Mouse (Mus musculus): Measurements from ENCODE around the gene Dgki. TPM values are rescaled to one million over a fixed set of nuclear protein-coding genes. Genes with fewer than 3 reads are reported as not detected.

Gene Dgki
- polyA plus RNA-seq, 1 experiment, result not detected

DNA sequence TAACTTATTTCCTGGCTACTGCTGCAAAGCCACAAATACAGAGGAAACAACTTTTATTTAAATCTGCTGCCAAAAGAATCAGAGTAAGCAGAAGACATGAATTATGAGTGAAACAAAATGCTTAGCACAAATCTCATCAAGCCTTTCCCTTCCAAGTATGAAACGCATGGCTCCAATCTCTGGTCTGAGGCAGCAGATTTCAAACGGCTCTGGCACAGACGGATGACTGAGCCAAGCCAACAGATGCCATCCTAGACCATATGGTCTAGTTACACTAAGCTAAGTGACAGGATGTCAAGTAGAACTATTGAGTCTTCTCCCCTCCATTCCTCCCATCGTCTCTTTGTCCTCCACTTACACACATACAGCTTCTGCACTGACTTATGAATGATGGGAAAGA lies 373.5 kb downstream of the Dgki start:
- no peak for TF ChIP-seq GATA1 (IDR thresholded peaks at IDR 0.05; ENCODE audit: low read length)

GRCm38 (mm10) chr6:36922006-36922405 lies 378.0 kb downstream of the Dgki start:
- TF ChIP-seq GATA1 (IDR thresholded peaks at IDR 0.05; ENCODE audit: low read length), result no peak

GRCm38 (mm10) chr6:36911586-36911985 lies 388.4 kb downstream of the Dgki start:
- TF ChIP-seq GATA1 (IDR thresholded peaks at IDR 0.05; ENCODE audit: low read length), result no peak

GRCm38 (mm10) chr6:36907191-36907590 lies 392.8 kb downstream of the Dgki start:
- TF ChIP-seq GATA1 (IDR thresholded peaks at IDR 0.05; ENCODE audit: low read length), result no peak

GRCm38 (mm10) chr6:36905965-36906364 lies 394.0 kb downstream of the Dgki start:
- TF ChIP-seq GATA1 (IDR thresholded peaks at IDR 0.05; ENCODE audit: low read length), result no peak

DNA sequence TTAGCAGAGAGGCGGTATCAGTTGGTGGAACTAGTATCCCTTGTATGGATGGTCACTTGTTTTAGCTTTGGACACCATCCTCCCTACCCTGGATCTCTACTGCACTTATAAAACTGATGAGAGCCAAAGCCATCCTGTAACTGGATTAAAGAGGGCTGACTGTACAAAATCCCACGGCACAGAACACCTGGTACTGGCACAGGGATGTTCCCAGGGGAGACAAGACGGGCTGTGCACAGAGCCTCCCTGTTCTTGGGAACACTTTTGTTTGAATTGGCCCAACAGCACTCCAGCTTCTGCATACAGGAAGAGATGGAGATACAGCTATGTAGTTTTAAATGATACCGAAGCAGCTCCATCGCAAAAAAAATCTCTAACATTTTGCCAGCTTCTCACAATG lies 395.1 kb downstream of the Dgki start:
- no peak for TF ChIP-seq GATA1 (IDR thresholded peaks at IDR 0.05; ENCODE audit: low read length)

DNA sequence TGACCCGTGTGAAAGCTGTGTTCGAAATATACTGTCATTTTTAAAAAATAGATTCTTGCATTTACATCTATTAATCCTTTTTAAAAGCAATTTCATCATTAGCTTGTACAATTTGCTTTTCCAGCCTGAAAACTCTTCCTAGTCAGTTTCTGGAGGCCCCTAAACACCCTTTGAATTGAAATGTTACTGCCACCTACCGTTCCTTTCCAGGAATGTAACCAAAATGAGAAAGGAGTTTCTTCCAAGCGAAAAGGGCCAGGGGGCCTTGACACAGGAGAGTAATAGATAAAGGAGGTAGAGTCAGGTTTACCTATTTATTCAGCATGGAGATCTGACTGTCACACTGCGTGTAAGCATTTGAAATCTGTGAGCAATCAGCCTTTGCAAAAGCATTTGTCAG lies 396.2 kb downstream of the Dgki start:
- TF ChIP-seq GATA1 (IDR thresholded peaks at IDR 0.05; ENCODE audit: low read length), result no peak

GRCm38 (mm10) chr6:36903159-36903794 lies 396.7 kb downstream of the Dgki start:
- no peak for TF ChIP-seq GATA1 (IDR thresholded peaks at IDR 0.05; ENCODE audit: low read length)

- no peak for TF ChIP-seq GATA1 (IDR thresholded peaks at IDR 0.05; ENCODE audit: low read length)
These were observed 400.1 kb downstream of the Dgki start for GRCm38 (mm10) chr6:36899872-36900271.

DNA sequence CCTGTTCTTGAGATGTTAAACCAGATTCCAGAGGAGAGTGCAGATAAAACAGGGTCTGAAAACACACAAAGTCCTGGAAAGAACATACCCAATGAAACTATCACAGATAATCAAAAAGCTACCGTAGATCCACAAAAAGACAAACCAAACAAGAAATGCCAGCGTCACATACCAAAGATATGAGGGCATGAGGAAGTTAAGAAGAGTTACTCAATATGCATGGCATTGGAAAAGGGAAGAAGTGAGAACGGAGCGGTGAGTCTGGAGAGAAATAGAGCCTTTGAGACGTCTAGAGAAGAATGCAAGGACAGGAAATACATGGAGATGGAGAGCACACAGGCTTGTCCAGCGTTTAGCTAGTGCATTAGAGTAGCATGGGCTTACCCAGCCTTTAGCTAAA lies 401.6 kb downstream of the Dgki start:
- no peak for TF ChIP-seq GATA1 (IDR thresholded peaks at IDR 0.05; ENCODE audit: low read length)

- no peak for TF ChIP-seq GATA1 (IDR thresholded peaks at IDR 0.05; ENCODE audit: low read length)
These were observed 402.3 kb downstream of the Dgki start for GRCm38 (mm10) chr6:36897616-36898149.

DNA sequence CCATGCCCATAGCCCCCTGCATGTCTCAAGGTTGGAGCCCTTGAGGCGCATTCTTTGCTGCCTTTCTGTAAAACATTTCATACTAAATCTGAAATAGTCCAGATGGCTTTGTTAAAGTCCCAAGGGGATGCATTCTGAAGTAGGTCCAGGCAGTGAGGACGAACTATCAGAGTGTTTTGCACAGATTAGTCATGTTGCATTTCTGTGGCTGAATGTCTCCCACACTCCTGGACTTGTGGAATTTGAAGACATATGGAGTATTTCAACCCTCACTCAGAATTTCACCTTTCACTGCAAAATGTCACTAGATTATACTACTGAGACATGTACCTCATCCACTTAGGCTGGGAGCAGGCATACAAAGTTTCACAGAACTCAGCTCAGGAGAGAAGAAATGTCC lies 403.3 kb downstream of the Dgki start:
- no peak for TF ChIP-seq GATA1 (IDR thresholded peaks at IDR 0.05; ENCODE audit: low read length)

- TF ChIP-seq GATA1 (IDR thresholded peaks at IDR 0.05; ENCODE audit: low read length), result no peak
These were observed 408.2 kb downstream of the Dgki start for GRCm38 (mm10) chr6:36891820-36892219.

GRCm38 (mm10) chr6:36890776-36891175 lies 409.2 kb downstream of the Dgki start:
- no peak for TF ChIP-seq GATA1 (IDR thresholded peaks at IDR 0.05; ENCODE audit: low read length)

- TF ChIP-seq GATA1 (IDR thresholded peaks at IDR 0.05; ENCODE audit: low read length), result no peak
These were observed 409.7 kb downstream of the Dgki start for GRCm38 (mm10) chr6:36890296-36890695.

GRCm38 (mm10) chr6:36881309-36881708 lies 418.7 kb downstream of the Dgki start:
- no peak for TF ChIP-seq GATA1 (IDR thresholded peaks at IDR 0.05; ENCODE audit: low read length)

DNA sequence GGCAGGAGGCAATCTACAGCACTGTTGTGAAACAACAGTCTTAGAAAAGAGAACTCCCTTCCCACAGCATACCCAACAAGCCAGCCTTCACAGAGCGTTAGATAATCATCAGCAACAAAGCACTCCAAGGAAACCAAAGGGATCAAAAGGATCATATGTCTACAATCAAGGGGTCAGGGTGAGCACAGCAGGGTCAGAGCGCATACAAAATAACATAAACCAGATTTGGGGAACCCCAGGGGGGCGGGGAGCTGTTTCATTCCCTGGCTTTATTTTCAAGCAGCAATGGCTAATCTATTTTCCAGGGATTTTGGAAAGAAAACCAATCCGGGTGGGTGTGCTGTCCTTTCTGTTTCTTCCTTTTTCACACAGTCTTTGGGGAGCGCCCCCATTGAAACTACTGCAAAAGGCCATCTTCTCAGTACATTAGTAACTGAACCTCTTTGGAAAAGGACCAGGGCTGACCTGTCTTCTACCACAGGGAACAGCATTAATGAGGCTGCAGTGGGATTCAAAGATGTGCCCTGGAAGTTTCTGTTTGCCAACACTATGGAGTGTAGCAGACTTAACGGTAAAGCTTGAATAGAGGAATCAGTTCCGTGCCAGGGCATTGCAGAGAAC lies 419.2 kb downstream of the Dgki start:
- no peak for TF ChIP-seq GATA1 (IDR thresholded peaks at IDR 0.05; ENCODE audit: low read length)

Data from G1E-ER4 (cell line).